Mouse (Mus musculus) heart, postnatal 4 days (tissue): ENCODE measurements around the gene Sertad1. TPM values are rescaled to one million over a fixed set of nuclear protein-coding genes. Genes with fewer than 3 reads are reported as not detected.

Experiments
- DNase-seq: peaks from one replicate; pipeline ENCODE4 v3.0.0; 2021
- total RNA-seq, 2 experiments: library from RNA; stranded (reverse); gene quantifications; 2 replicates each; pipeline ENCODE4 v1.2.3; 2021

Gene Sertad1
- total RNA-seq, 2 experiments from 2014 or later = 14.4 to 15.5 TPM

GRCm38 (mm10) chr7:27501620-27502019, 14.9 kb downstream of the Sertad1 start:
- peak; percentile 39 for DNase-seq

- no peak for DNase-seq
Observed at GRCm38 (mm10) chr7:27506765-27507370, 20.2 kb downstream of the Sertad1 start.

GRCm38 (mm10) chr7:27507711-27508647, 21.3 kb downstream of the Sertad1 start:
- peak; percentile 99 for DNase-seq

GRCm38 (mm10) chr7:27508648-27509005, 21.9 kb downstream of the Sertad1 start:
- DNase-seq = peak; percentile 76

GRCm38 (mm10) chr7:27510809-27511208, 24.1 kb downstream of the Sertad1 start:
- DNase-seq = no peak

- DNase-seq = no peak
Observed at GRCm38 (mm10) chr7:27514961-27515360, 28.3 kb downstream of the Sertad1 start.

- no peak for DNase-seq
Observed at GRCm38 (mm10) chr7:27518314-27518713, 31.6 kb downstream of the Sertad1 start.

GRCm38 (mm10) chr7:27520104-27520503, 33.4 kb downstream of the Sertad1 start:
- no peak for DNase-seq

GRCm38 (mm10) chr7:27520599-27520998, 33.9 kb downstream of the Sertad1 start:
- DNase-seq = no peak

- DNase-seq = no peak
Observed at GRCm38 (mm10) chr7:27522967-27523366, 36.3 kb downstream of the Sertad1 start, which contains the start of gene Hipk4. Gene Hipk4 (plus strand): TSS chr7:27523267.

- DNase-seq = no peak
Observed at GRCm38 (mm10) chr7:27523805-27524204, 37.1 kb downstream of the Sertad1 start.

- peak; percentile 83 for DNase-seq
Observed at GRCm38 (mm10) chr7:27526039-27526827, 39.5 kb downstream of the Sertad1 start.

- DNase-seq = no peak
Observed at GRCm38 (mm10) chr7:27529070-27529469, 42.4 kb downstream of the Sertad1 start.

GRCm38 (mm10) chr7:27530937-27531336, 44.2 kb downstream of the Sertad1 start:
- no peak for DNase-seq

- no peak for DNase-seq
Observed at GRCm38 (mm10) chr7:27531707-27532106, 45.0 kb downstream of the Sertad1 start.

GRCm38 (mm10) chr7:27532480-27533050, 45.9 kb downstream of the Sertad1 start:
- no peak for DNase-seq

GRCm38 (mm10) chr7:27535386-27535785, 48.7 kb downstream of the Sertad1 start:
- no peak for DNase-seq

GRCm38 (mm10) chr7:27536618-27537017, 49.9 kb downstream of the Sertad1 start:
- DNase-seq = no peak

- no peak for DNase-seq
Observed at GRCm38 (mm10) chr7:27537998-27538397, 51.3 kb downstream of the Sertad1 start.

GRCm38 (mm10) chr7:27538797-27539196, 52.1 kb downstream of the Sertad1 start:
- no peak for DNase-seq
